Mouse (Mus musculus): ENCODE data around the gene Zbtb16. TPM values are rescaled to one million over a fixed set of nuclear protein-coding genes. Genes with fewer than 3 reads are reported as not detected.
A peak's percentile ranks its signal among the peaks of the same experiment; 100 is the strongest.

Gene Zbtb16
- polyA plus RNA-seq, 1 experiment: 3.0 TPM

GRCm38 (mm10) chr9:48753881-48754280, 82.1 kb downstream of the Zbtb16 start:
- TF ChIP-seq CTCF (conservative IDR thresholded peaks at IDR 0.05; ENCODE audit: insufficient read depth, insufficient read length, low read depth, low read length) (no peak), POLR2A (IDR thresholded peaks at IDR 0.05; ENCODE audit: low read depth, low read length) (no peak)
- 94% methylated on average over 6 of the region's 6 CpGs for WGBS
- H3K27me3 ChIP-seq (replicated peaks; ENCODE audit: control insufficient read depth, insufficient read depth, low read length): no peaks in the 10 kb centered on the region
- H3K36me3 ChIP-seq (ENCODE audit: control insufficient read depth, insufficient read depth, low read length): no peaks in the 10 kb centered on the region
- no peak overlapping the region for H3K4me3 ChIP-seq (ENCODE audit: insufficient read depth, low read depth, low read length)
- peaks cover 6% of the 10 kb centered on the region; the same call in 1 of the 2 replicates for H3K4me1 ChIP-seq (ENCODE audit: control insufficient read depth, insufficient read depth, low read length)
- no peak overlapping the region for H3K27ac ChIP-seq (ENCODE audit: insufficient read depth, low read depth, low read length)
- no peak for DNase-seq

GRCm38 (mm10) chr9:48751900-48752299, 84.1 kb downstream of the Zbtb16 start:
- DNase-seq: no peak
- peaks cover 15% of the 10 kb centered on the region for H3K4me1 ChIP-seq (ENCODE audit: control insufficient read depth, insufficient read depth, low read length)
- H3K27ac ChIP-seq (ENCODE audit: insufficient read depth, low read depth, low read length): no peak overlapping the region
- no peak for TF ChIP-seq POLR2A (IDR thresholded peaks at IDR 0.05; ENCODE audit: low read depth, low read length)
- no peak for TF ChIP-seq CTCF (conservative IDR thresholded peaks at IDR 0.05; ENCODE audit: insufficient read depth, insufficient read length, low read depth, low read length)
- H3K4me3 ChIP-seq (ENCODE audit: insufficient read depth, low read depth, low read length): no peak overlapping the region
- no peaks in the 10 kb centered on the region for H3K36me3 ChIP-seq (ENCODE audit: control insufficient read depth, insufficient read depth, low read length)
- 84% methylated on average over 3 of the region's 3 CpGs for WGBS
- H3K27me3 ChIP-seq (replicated peaks; ENCODE audit: control insufficient read depth, insufficient read depth, low read length): no peaks in the 10 kb centered on the region

- no peak for DNase-seq
- Histone ChIP-seq H3K27ac (ENCODE audit: insufficient read depth, low read depth, low read length) (no peak overlapping the region), H3K27me3 (replicated peaks; ENCODE audit: control insufficient read depth, insufficient read depth, low read length) (no peaks in the 10 kb centered on the region), H3K4me1 (ENCODE audit: control insufficient read depth, insufficient read depth, low read length) (peaks cover 35% of the 10 kb centered on the region), H3K4me3 (ENCODE audit: insufficient read depth, low read depth, low read length) (no peak overlapping the region), H3K36me3 (ENCODE audit: control insufficient read depth, insufficient read depth, low read length) (no peaks in the 10 kb centered on the region)
- TF ChIP-seq POLR2A (IDR thresholded peaks at IDR 0.05; ENCODE audit: low read depth, low read length) (no peak), CTCF (conservative IDR thresholded peaks at IDR 0.05; ENCODE audit: insufficient read depth, insufficient read length, low read depth, low read length) (no peak)
- 80% methylated on average over 6 of the region's 6 CpGs for WGBS
These were observed 86.4 kb downstream of the Zbtb16 start for GRCm38 (mm10) chr9:48749666-48750065.

- no peak overlapping the region for H3K4me3 ChIP-seq (ENCODE audit: insufficient read depth, low read depth, low read length)
- 63% methylated on average over 4 of the region's 4 CpGs for WGBS
- no peaks in the 10 kb centered on the region for H3K27me3 ChIP-seq (replicated peaks; ENCODE audit: control insufficient read depth, insufficient read depth, low read length)
- H3K27ac ChIP-seq (ENCODE audit: insufficient read depth, low read depth, low read length): no peak overlapping the region
- DNase-seq: no peak
- TF ChIP-seq CTCF (conservative IDR thresholded peaks at IDR 0.05; ENCODE audit: insufficient read depth, insufficient read length, low read depth, low read length): no peak
- TF ChIP-seq POLR2A (IDR thresholded peaks at IDR 0.05; ENCODE audit: low read depth, low read length): no peak
- no peaks in the 10 kb centered on the region for H3K36me3 ChIP-seq (ENCODE audit: control insufficient read depth, insufficient read depth, low read length)
- H3K4me1 ChIP-seq (ENCODE audit: control insufficient read depth, insufficient read depth, low read length): peaks cover 39% of the 10 kb centered on the region
These were observed 86.9 kb downstream of the Zbtb16 start for GRCm38 (mm10) chr9:48749168-48749567.

GRCm38 (mm10) chr9:48748761-48749160, 87.3 kb downstream of the Zbtb16 start:
- no peak for DNase-seq
- H3K36me3 ChIP-seq (ENCODE audit: control insufficient read depth, insufficient read depth, low read length): no peaks in the 10 kb centered on the region
- no peaks in the 10 kb centered on the region for H3K27me3 ChIP-seq (replicated peaks; ENCODE audit: control insufficient read depth, insufficient read depth, low read length)
- no peak overlapping the region for H3K27ac ChIP-seq (ENCODE audit: insufficient read depth, low read depth, low read length)
- no peak overlapping the region for H3K4me3 ChIP-seq (ENCODE audit: insufficient read depth, low read depth, low read length)
- WGBS: 79% methylated on average over 4 of the region's 4 CpGs
- peaks cover 40% of the 10 kb centered on the region for H3K4me1 ChIP-seq (ENCODE audit: control insufficient read depth, insufficient read depth, low read length)
- TF ChIP-seq POLR2A (IDR thresholded peaks at IDR 0.05; ENCODE audit: low read depth, low read length): no peak
- no peak for TF ChIP-seq CTCF (conservative IDR thresholded peaks at IDR 0.05; ENCODE audit: insufficient read depth, insufficient read length, low read depth, low read length)

- Histone ChIP-seq H3K27ac (ENCODE audit: insufficient read depth, low read depth, low read length) (no peak overlapping the region), H3K36me3 (ENCODE audit: control insufficient read depth, insufficient read depth, low read length) (no peaks in the 10 kb centered on the region), H3K4me3 (ENCODE audit: insufficient read depth, low read depth, low read length) (no peak overlapping the region), H3K4me1 (ENCODE audit: control insufficient read depth, insufficient read depth, low read length) (peaks cover 40% of the 10 kb centered on the region), H3K27me3 (replicated peaks; ENCODE audit: control insufficient read depth, insufficient read depth, low read length) (no peaks in the 10 kb centered on the region)
- TF ChIP-seq CTCF (conservative IDR thresholded peaks at IDR 0.05; ENCODE audit: insufficient read depth, insufficient read length, low read depth, low read length): no peak
- TF ChIP-seq POLR2A (IDR thresholded peaks at IDR 0.05; ENCODE audit: low read depth, low read length): no peak
- DNase-seq: peak; percentile 57
- WGBS: 81% methylated on average over 4 of the region's 4 CpGs
These were observed 87.8 kb downstream of the Zbtb16 start for GRCm38 (mm10) chr9:48748216-48748615.

- Histone ChIP-seq H3K36me3 (ENCODE audit: control insufficient read depth, insufficient read depth, low read length) (no peaks in the 10 kb centered on the region), H3K4me1 (ENCODE audit: control insufficient read depth, insufficient read depth, low read length) (peaks cover 46% of the 10 kb centered on the region), H3K27me3 (replicated peaks; ENCODE audit: control insufficient read depth, insufficient read depth, low read length) (no peaks in the 10 kb centered on the region), H3K4me3 (ENCODE audit: insufficient read depth, low read depth, low read length) (no peak overlapping the region), H3K27ac (ENCODE audit: insufficient read depth, low read depth, low read length) (no peak overlapping the region)
- TF ChIP-seq CTCF (conservative IDR thresholded peaks at IDR 0.05; ENCODE audit: insufficient read depth, insufficient read length, low read depth, low read length): no peak
- no peak for TF ChIP-seq POLR2A (IDR thresholded peaks at IDR 0.05; ENCODE audit: low read depth, low read length)
- WGBS: 60% methylated on average over 10 of the region's 10 CpGs
- peak; percentile 85 for DNase-seq
These were observed 89.5 kb downstream of the Zbtb16 start for GRCm38 (mm10) chr9:48746506-48746905.

All from kidney, adult 2 months (tissue).